Mouse (Mus musculus): ENCODE data around the gene Dido1. TPM values are rescaled to one million over a fixed set of nuclear protein-coding genes. Genes with fewer than 3 reads are reported as not detected.

Dido1 gene
- total and polyA plus RNA-seq, 3 experiments = 17.8 to 35.1 (median 30.1) TPM

DNA sequence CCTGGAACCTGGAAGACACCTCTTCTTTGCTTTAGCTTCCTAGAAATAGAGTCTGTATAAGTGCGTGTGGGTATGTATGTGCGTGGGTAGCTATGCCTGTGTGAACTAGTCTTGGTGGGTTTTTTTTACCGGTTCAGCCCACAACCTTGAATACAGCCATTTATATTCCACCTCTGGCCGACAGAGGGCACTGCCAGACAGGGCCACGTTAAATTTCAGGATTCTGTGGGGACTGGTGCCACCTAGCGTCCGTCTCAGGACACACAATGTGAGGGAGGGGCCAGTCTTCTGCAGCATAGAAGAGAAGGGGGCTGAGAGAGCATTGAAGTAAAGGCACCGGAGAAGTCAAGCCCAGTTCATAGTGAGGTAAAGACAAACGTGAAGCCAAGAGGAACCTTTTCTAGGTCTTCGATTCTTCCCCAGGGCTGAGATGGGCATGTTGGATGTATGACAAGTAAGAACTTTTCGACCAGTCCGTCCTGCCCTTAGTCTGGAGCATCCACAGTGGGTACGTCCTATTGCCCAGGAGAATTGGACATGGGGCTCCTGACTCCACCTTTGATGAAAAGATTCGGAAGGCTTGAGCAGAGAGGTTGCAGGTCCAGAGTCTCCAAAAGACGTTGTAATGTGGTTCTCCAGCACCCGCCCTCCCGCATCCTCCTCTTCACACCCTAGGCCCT is 35.6 kb upstream of the Dido1 start (continued):
- TF ChIP-seq ZMIZ1 (IDR thresholded peaks at IDR 0.05; ENCODE audit: low read depth, low read length) = no peak
- TF ChIP-seq CHD2 (IDR thresholded peaks at IDR 0.05; ENCODE audit: low read length) = no peak
- TF ChIP-seq SIN3A (IDR thresholded peaks at IDR 0.05; ENCODE audit: low read length) = peak; percentile 70

DNA sequence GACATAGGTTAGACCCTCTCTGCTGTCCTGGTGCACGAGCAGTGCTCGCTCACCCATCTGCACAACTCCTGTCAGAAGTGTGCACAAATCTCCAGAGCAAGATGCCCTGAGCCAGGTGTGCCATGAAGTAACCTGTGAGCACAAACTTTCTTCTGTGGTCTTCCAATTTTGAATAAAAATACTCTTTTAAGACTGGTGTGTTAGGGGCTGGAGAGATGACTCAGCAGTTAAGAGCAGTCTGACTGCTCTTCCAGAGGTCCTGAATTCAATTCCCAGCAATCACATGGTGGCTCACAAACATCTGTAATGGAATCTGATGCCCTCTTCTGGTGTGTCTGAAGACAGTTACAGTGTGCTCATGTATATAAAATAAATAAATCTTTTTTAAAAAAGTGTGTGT is 33.5 kb upstream of the Dido1 start:
- no peaks in the 10 kb centered on the region for H3K36me3 ChIP-seq (ENCODE audit: control insufficient read depth in 1 of 2, insufficient read depth in 2 of 2, low read length in 2 of 2)
- no peak for DNase-seq (ENCODE audit: low read depth, low spot score)
- H3K4me1 ChIP-seq (ENCODE audit: control insufficient read depth in 1 of 2, insufficient read depth in 2 of 2, low read length in 2 of 2) = no peaks in the 10 kb centered on the region
- TF ChIP-seq SMC3 (IDR thresholded peaks at IDR 0.05; ENCODE audit: low read depth, low read length) (peak; percentile 13; the same call in 1 of the 2 replicates), MAX (IDR thresholded peaks at IDR 0.05; ENCODE audit: low read length) (no peak)
- H3K79me2 ChIP-seq (ENCODE audit: control insufficient read depth, insufficient read depth, low read length, poor library complexity) = no peaks in the 10 kb centered on the region
- no peak overlapping the region for H3K4me3 ChIP-seq (ENCODE audit: control insufficient read depth in 1 of 2, insufficient read depth in 1 of 2, low read depth in 2 of 2, low read length in 2 of 2)
- no peaks in the 10 kb centered on the region for H3K9me3 ChIP-seq (replicated peaks; ENCODE audit: insufficient read depth, low read length)
- H3K27me3 ChIP-seq (ENCODE audit: control insufficient read depth in 1 of 2, insufficient read depth in 2 of 2, low read length in 2 of 2) = no peaks in the 10 kb centered on the region
- H3K27ac ChIP-seq (ENCODE audit: control insufficient read depth, low read depth, low read length) = no peak overlapping the region
- no peak overlapping the region for H3K9ac ChIP-seq (ENCODE audit: control insufficient read depth, low read depth, low read length, poor library complexity, severe bottlenecking)

DNA sequence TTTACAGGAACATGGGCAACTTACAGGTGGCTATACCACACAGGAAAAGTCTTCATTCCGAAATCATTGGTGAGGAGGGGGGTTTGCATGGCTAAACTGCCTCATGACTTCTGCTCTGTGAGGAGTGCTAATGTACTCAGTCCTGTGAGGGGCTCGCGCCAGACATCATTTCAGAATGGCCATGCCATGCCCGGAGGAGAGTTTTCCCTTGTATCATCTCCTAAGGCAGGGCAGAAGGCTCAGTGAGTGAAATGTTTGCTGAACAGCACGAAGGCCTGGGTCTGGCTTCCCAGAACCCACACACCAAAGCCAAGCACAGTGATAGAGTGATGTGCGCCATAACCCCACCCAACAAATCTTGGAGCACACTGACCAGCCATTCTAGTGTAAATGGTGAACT is 33.0 kb upstream of the Dido1 start:
- no peak overlapping the region for H3K9ac ChIP-seq (ENCODE audit: control insufficient read depth, low read depth, low read length, poor library complexity, severe bottlenecking)
- H3K4me1 ChIP-seq (ENCODE audit: control insufficient read depth in 1 of 2, insufficient read depth in 2 of 2, low read length in 2 of 2) = no peaks in the 10 kb centered on the region
- no peak overlapping the region for H3K27ac ChIP-seq (ENCODE audit: control insufficient read depth, low read depth, low read length)
- TF ChIP-seq NRF1 (IDR thresholded peaks at IDR 0.05; ENCODE audit: insufficient read depth, low read depth, low read length, poor library complexity, severe bottlenecking) (no peak), CHD2 (IDR thresholded peaks at IDR 0.05; ENCODE audit: low read length) (no peak), CTCF (IDR thresholded peaks at IDR 0.05 in 2 of 3, conservative IDR thresholded peaks at IDR 0.05 in 1 of 3; ENCODE audit: control insufficient read depth in 1 of 3, insufficient read depth in 1 of 3, low read depth in 2 of 3, low read length in 3 of 3, poor library complexity in 1 of 3, severe bottlenecking in 1 of 3) (no peak), ZKSCAN1 (IDR thresholded peaks at IDR 0.05; ENCODE audit: low read depth, low read length) (no peak), POLR2AphosphoS5 (IDR thresholded peaks at IDR 0.05; ENCODE audit: borderline replicate concordance, low read depth, low read length) (no peak), MXI1 (IDR thresholded peaks at IDR 0.05; ENCODE audit: low read depth, low read length) (no peak), ZMIZ1 (IDR thresholded peaks at IDR 0.05; ENCODE audit: low read depth, low read length) (no peak), SMC3 (IDR thresholded peaks at IDR 0.05; ENCODE audit: low read depth, low read length) (no peak), MYC (IDR thresholded peaks at IDR 0.05; ENCODE audit: low read depth, low read length) (no peak), ELF1 (IDR thresholded peaks at IDR 0.05; ENCODE audit: low read depth, low read length) (no peak), MEF2A (IDR thresholded peaks at IDR 0.05; ENCODE audit: extremely low read depth, insufficient replicate concordance, low read depth, low read length, poor library complexity, severe bottlenecking) (no peak), MAX (IDR thresholded peaks at IDR 0.05; ENCODE audit: low read length) (no peak)
- H3K36me3 ChIP-seq (ENCODE audit: control insufficient read depth in 1 of 2, insufficient read depth in 2 of 2, low read length in 2 of 2) = no peaks in the 10 kb centered on the region
- H3K27me3 ChIP-seq (ENCODE audit: control insufficient read depth in 1 of 2, insufficient read depth in 2 of 2, low read length in 2 of 2) = no peaks in the 10 kb centered on the region
- no peak for DNase-seq (ENCODE audit: low read depth, low spot score)
- H3K79me2 ChIP-seq (ENCODE audit: control insufficient read depth, insufficient read depth, low read length, poor library complexity) = no peaks in the 10 kb centered on the region
- H3K9me3 ChIP-seq (replicated peaks; ENCODE audit: insufficient read depth, low read length) = no peaks in the 10 kb centered on the region
- H3K4me3 ChIP-seq (ENCODE audit: control insufficient read depth in 1 of 2, insufficient read depth in 1 of 2, low read depth in 2 of 2, low read length in 2 of 2) = no peak overlapping the region
